Mouse (Mus musculus) lung, postnatal 4 days (tissue): ENCODE measurements at regions not wholly inside any gene's neighbourhood (a gene's known extent, or its start where the extent isn't known, plus 50 kb on each side); places are given as distances from the start of the nearest gene placed in this dataset.

Experiments used
- DNase-seq, 2 experiments: peaks; one replicate each; pipeline ENCODE4 v3.0.0; 2021

DNA sequence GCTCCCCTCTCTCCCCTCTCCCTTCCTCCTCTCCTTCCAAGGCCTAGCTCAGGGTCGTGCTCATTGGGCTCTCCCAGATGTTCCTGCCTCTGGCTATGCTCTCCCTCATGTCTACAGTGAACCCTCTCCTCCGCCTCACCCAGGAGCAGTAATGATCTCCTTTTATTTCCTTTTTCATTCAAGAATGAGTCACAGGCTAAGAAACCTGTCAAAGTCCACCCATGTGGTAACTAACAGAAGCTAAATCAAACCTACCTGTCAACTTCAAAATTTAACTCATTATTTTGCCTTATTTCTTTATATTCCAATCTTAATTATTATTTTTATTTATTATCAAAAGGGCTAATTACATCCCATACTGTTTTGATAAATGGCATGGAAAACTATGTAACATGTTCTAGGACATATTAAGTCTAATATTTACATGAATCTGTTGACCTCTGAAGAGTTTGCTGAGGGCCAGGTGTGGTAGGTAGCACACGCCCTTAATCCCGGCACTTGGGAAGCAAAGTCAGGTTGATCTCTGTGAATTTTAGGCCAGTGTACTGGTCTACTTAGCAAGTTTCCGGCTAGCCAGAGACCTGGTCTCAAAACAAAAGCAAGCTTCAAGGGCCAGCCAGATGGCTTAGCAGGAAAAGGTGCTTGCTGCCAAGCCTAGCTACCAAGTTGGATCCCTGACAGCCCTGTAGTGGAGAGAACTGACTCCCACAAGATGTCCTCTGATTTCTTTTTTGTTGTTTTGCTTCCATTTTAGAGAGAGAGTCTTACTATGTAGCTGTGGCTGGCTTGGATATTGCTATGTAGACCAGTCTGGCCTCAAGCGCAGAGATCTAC lies 51.9 kb upstream of the Slc16a1 start:
- DNase-seq = no peak

DNA sequence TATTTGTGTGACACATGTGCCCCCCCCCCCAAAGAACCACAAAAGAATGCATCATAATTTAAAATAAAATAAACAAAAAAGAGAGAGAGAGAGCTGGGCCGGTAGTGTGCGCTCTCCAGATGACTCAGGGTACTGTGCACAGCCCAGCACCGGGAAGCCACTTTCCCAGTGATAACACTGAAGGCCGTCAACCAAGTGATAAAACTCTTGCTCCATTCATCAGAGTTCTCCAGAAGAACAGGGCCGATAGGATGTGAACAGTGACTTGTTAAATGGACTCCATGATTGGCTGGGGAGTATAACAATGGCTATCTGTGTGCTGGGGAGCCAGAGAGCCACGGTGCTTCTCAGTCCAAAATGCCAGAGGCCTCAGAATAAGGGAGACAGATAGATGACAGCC lies 53.2 kb upstream of the Slc16a1 start:
- DNase-seq = no peak

DNA sequence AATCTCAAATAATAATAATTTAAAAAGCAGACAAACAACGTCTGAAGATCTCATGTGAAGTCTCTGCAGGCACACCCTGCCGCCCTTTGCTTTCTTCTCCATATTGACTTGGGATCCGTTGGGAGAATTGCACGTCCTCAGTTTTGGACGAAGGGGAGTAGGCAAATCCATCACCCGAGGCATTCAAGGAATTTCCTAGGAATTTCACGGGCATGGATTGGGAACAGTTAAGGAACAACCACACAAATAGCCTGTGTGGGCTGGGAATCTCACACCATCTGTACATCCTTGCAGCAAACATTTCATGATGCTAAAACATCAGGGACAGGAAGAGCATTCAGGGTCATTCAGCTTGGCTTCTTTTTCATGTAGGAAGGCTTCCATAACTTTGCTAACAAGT lies 55.2 kb upstream of the Slc16a1 start:
- no peak for DNase-seq

DNA sequence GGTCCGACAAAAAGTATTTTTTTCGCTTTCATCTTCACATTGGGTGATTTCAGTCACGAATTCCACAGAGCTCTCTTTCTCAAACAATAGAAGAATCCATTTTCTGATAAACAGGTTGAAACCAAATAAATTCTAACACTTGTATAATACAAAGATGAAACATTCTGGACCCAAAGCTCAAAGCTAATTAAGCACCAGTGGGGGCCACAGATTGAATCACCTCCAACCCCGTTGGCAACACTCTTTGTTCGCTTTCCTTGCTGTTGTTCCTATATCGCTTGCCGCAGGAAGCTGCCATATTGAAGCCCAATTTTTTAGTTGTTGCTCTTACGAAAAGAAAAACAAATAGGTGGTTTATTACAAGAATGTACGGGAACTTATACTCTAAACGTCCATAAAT lies 55.9 kb upstream of the Slc16a1 start:
- no peak for DNase-seq

DNA sequence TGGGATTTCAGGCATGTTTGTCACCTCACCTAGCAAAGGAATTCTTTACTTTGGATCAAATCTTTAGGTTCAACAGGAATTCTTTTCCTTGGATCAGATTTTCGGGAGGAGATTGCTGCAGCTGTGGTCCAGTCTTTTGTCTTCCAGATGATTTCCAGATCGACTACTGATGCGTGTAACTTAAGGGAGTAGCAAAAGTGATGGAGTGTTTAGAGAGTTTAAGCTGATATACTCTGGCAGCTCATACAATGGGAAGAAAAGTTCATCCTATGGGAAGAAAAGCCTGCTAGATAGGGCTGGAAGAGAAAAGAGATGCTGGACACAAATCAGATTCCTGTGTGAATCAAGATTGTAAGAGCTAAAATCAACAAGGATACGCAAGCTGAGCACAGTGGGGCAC lies 59.3 kb upstream of the Slc16a1 start:
- no peak for DNase-seq

DNA sequence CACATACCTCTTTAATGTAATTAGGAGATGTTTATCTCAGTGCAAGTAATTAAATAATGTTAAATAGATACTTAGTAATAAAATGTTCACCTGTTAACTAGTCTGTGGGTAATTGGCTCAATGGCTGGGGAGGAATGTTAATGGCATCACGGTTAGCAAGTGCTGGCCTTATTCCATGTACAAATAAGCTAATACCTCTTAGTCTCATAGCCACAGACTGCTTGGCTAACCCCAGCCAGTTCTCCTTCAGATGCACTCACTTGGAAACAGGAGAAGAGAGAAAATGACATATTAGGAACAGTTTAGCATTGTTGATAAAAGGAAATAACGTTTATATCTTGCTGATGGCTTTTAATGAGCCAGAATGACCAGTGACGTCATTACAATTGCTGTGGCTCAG lies 60.1 kb upstream of the Slc16a1 start:
- DNase-seq = no peak

DNA sequence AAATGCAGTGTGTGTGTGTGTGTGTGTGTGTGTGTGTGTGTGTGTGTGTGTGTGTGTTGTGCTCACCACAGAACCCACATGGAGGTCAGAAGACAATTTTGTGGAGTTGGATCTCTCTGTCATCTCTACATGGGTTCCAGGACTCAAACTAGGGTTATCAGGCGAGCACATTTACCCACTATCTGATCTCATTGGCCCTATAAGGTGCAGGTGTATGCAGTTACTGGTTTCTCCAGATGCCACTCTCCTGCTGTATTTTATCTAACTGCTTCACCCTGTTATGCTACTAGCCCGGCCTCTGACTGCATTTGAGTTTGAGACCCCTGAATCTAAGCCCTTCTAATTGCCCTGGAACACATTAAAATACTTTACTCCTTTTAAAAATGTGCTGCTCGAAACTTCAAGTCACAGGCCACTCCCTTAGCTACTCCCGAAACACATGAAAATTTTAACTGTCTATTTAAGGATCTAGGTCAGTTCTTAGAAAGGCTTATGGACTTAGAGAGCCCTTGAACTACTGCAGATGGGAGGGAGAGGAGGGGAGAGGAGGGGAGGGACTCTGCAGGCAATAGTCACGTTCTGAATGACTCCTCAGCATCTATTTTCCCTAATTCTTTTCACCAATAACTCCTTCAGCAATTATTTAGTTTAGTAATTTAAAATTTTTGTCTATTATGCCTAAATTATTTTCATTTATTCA lies 61.1 kb upstream of the Slc16a1 start:
- DNase-seq = no peak

DNA sequence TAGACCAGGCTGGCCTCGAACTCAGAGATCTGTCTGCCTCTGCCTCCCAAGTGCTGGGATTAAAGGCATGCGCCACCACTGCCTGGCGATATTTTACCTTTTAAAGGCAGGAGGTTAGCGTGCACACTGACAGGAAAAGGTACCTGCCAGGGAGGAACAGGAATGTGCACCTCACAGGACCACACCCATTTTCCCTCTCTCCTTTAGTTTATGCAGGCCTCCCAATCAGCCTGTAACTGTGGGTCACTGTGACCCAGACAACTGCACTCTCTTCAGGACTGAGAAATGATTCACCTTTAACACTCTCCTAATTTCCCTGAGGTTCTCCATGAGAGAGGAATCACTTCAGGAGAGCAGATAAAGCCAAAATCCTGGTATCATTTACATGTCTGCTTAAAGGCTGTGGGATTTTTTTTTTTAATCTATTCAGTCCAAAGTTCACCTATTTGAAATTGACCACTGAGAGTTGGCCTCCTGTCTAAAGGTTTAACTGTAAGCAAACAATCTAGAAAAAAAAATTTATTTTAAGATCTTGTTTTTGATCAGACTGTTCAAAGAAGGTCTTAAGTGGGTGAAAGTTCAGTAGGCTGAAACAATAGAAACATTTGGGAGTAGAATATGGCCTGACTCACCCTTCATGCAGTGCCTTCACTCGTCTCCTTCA lies 61.7 kb upstream of the Lrig2 start:
- no peak for DNase-seq

DNA sequence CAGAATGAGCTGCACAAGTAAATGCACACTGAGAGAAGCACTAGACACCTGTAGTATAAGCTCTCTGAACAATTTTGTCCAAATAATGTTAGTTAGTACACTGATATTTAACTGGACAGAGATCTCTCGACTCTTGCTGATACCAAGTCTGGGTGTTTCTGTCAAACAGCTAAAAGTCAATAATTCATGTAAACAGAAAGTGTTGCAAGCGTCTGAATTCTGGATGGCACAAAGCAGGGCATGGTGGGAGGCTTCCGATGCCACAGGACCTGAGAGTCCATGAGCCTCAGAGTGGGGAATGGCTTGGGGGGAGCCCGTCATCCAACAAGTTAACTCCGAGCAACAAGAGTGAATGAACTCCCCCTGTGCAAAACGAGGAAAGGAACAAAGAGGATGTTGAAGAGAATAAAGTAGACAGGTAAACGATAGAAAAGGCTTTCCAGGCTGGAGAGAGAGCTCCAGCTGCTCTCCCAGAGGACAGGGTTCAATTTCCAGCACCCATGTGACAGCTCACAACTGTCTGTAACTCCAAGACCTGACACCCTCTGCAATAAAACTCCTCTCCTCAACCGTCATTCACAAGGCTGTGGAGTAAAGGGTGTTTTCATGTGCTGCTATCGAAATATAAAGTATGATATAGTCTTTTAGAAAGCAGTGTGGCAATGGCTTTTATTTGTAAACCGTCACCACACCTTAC lies 60.4 kb upstream of the Lrig2 start:
- no peak for DNase-seq

DNA sequence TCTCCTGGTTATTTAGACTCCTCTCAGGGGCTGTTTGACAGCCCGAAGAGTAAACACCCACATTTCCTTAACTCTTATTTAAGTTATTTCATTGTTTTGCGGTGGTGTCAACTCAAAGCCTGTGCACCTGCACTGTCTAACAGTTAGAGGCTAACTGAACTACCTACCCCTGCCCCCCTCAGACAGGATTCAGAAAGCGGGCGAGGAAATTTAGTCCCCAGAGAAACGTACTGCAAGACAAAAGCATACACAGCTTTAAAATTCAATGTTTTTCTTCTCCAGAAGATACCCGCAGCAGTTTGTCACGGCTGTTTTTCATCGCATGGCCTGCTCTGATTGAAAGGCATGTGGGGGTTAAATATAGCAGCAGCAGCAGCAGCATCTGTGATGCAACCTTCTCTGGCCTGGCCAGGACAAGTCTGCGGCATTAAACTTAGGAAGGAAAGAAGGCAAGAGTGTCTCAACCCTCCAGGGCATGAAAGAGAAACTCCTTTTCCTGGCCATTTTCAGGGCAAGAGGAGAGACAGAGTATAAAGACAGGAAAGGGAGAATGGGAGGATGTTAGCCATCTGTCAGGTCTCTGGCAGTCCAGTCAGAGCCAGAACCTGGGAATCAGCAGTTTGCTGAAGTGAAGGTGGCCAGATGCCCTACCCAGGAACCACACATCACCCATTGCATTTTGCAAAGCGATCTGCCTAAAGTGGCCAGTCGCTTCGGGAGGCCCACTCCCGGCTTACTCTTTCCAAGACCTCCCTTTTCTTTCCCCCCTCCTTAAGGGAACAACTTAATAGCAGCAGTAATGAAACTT lies 53.9 kb upstream of the Lrig2 start:
- peak in 1 of 2 experiments; percentile 30 for DNase-seq

DNA sequence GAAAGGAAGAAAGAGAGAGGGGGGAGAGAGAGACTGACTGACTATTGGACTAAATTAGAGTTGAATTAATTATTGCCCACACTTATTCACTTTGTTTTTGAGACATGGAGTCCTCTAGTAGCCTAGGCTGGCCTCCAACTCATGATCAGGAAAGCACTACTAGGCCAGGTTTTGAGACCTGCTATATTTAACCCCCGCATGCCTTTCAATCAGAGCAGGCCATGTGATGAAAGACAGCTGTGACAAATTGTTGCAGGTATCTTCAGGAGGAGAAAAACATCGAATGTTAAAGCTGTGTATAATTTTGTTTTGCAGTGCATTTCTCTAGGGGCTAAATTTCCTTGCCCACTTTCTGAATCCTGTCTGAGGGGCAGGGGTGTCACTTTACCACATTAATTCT lies 53.1 kb upstream of the Lrig2 start:
- no peak for DNase-seq

DNA sequence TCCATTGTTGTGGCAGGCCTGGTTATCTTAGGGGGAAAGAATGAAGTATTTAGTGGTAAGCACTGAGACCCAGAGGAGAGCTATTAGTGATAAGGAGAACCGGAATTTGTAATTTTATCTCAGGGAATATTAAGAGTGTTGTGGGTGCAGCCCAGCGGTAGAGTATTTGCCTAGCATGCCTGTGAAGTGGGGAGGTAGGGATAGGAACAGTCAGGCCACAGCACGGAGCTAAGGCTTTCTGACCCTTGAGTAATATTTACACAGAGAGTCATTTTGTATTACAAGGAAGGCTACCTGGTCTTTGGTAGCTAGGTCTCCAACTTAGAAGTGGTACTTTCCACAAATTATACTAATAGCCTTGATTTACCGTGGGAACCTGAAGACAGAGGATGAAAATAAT lies 49.8 kb upstream of the Lrig2 start:
- DNase-seq = no peak
